Mouse (Mus musculus): Measurements from ENCODE around the gene Tsc22d1.
A peak's percentile ranks its signal among the peaks of the same experiment; 100 is the strongest.

Gene Tsc22d1

GRCm38 (mm10) chr14:76414862-76415780 is at the start of gene Tsc22d1:
Gene Tsc22d1, plus strand, starts transcription at chr14:76414961.
- peak; percentile 57 for DNase-seq

DNA sequence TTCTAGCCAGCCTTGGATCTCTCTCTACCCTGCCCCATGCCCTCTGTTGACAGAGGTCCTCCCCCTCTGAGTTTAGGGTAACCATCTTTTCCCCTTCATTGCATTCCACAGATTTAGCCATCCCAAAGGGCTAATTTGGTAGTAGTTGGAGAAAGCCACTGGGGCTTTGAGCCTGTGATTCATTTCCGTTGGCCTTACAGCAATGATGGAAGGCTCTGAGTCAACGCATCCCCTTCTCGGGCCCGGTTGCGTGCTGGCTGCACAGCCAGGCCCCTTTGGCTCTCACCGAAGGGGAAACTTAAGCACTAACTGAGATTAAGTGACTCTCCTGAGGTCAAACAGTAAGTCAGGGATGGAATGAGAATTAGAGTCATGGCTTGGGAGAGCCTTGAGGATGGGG is 41.1 kb upstream of the Tsc22d1 start:
- no peak for DNase-seq

GRCm38 (mm10) chr14:76374601-76375000 is 40.2 kb upstream of the Tsc22d1 start:
- no peak for DNase-seq

- DNase-seq, result no peak
Observed at GRCm38 (mm10) chr14:76376561-76376960, 38.2 kb upstream of the Tsc22d1 start.

- no peak for DNase-seq
Observed at GRCm38 (mm10) chr14:76379411-76379810, 35.4 kb upstream of the Tsc22d1 start.

DNA sequence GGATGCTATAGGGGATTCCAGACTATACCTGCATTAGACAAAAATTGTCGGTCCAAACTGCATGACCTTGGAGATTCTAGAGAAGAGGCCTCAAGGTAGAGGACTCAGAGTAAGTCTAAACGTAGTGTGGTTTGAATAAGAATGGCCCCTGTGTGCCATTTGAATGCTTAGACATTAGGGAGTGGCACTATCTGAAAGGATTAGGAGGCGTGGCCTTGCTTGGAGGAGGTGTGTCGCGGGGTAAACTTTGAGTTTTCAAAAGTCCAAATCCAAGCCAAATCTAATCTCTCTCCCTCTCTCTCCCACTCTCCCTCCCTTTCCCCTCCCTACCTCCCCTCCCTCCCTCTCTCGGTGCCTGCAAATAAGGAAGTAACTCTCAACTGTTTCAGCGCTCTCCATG is 26.7 kb upstream of the Tsc22d1 start:
- DNase-seq, result no peak

DNA sequence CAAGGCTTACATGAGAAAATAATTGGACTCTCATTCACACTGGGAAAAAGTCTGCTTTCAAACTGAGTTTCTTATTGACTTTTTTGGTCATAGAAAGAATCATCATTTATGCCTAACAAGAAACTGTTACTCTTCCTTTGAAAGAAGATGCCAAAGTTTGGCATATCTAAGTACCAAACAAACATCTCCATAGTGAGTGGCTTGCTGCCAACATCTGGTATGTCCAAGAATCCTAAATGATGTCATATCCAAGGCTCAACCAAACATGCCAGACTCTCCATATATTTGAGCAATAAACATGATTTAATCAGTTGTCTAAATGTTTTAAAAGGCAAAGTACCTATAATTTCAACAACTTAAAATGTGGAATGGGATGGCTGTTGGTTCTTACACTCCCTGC is 16.5 kb upstream of the Tsc22d1 start:
- DNase-seq, result no peak

DNA sequence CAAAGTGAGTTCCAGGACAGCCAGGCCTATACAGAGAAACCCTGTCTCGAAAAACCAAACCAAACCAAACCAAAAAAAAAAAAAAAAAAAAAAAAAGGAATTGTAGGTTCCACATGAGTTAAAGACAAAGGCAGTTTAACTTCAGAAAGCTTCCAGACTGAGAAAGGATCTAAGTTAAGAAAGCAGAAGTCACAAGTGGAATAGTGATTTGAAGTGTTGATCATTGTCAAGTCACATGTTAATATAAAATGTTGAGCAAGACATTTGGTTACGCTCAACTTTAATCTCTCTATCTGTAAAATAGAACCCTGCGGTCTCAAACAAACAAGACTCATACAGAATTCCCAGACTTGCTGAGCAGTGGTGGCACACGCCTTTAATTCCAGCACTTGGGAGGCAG is 12.2 kb upstream of the Tsc22d1 start:
- no peak for DNase-seq

- DNase-seq, result no peak
Observed at GRCm38 (mm10) chr14:76409111-76409510, 5.7 kb upstream of the Tsc22d1 start.

DNA sequence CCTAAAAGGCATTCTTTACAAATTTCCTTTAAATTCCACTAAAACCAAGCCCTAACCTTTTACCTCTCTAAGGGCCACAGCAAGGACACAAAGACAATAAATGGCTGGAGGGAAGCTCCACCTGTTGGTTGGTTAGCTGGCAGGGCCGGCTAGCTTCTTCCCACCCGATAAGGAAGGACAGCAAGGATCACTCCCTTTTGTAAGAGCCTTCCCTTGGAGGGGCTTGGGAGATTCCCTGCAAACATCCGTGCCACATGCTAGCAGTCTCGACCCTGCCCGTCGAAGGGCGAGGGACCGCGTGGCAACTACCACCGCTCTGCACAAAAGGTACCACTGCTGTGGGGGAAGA is 1.0 kb upstream of the Tsc22d1 start:
- DNase-seq, result no peak

- peak; percentile 99 for DNase-seq
Observed at GRCm38 (mm10) chr14:76414122-76414861, 469 bp upstream of the Tsc22d1 start.

DNA sequence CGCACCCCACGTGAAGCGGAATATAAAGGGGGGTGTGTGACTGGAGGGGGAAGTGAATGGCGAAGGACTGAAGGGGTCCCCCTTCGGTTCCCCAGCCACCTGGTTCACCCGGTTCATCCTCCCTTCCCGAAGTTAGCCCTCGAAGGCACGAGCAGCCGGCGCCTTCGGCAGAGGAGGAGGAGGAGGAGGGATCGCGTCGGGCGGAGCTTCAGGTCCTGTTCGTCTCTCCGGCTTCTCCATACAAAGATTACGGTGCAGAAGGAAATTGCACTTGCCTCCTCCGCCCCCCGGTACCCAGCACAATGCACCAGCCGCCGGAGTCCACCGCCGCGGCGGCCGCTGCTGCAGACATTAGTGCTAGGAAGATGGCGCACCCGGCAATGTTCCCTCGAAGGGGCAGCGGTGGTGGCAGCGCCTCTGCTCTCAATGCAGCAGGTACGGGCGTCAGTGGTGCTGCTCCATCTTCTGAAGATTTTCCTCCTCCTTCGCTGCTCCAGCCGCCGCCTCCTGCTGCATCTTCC is 1.1 kb downstream of the Tsc22d1 start:
- peak; percentile 60 for DNase-seq

- DNase-seq, result no peak
Observed at GRCm38 (mm10) chr14:76416366-76417040, 1.7 kb downstream of the Tsc22d1 start.

- no peak for DNase-seq
Observed at GRCm38 (mm10) chr14:76417346-76417745, 2.6 kb downstream of the Tsc22d1 start.

- peak; percentile 29 for DNase-seq
Observed at GRCm38 (mm10) chr14:76420726-76421125, 6.0 kb downstream of the Tsc22d1 start.

GRCm38 (mm10) chr14:76421162-76421561 is 6.4 kb downstream of the Tsc22d1 start:
- no peak for DNase-seq

- DNase-seq, result no peak
Observed at GRCm38 (mm10) chr14:76425422-76425821, 10.7 kb downstream of the Tsc22d1 start.

GRCm38 (mm10) chr14:76425986-76426530 is 11.3 kb downstream of the Tsc22d1 start:
- DNase-seq, result no peak

GRCm38 (mm10) chr14:76428855-76429254 is 14.1 kb downstream of the Tsc22d1 start:
- DNase-seq, result no peak

GRCm38 (mm10) chr14:76431918-76432317 is 17.2 kb downstream of the Tsc22d1 start:
- no peak for DNase-seq

GRCm38 (mm10) chr14:76432369-76432768 is 17.6 kb downstream of the Tsc22d1 start:
- DNase-seq, result no peak

DNA sequence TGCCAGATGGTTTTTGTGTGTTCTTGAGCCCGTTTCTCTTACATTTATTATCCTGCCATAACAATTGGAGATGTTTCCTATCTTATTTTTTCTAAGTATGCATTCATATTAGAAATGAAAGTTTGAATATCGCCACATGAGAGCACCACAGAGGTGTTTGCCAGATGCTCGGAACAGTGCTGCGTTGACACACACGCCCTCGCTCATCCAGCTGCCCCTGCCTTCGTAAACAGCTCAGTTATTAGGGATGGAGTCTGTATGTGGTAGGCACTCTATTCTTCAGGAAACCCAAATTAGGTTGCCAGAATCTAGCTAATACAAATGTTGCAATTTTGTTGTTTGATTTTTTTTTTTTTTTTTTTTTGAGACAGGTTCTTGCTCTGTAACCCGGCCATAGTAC is 18.1 kb downstream of the Tsc22d1 start:
- no peak for DNase-seq

DNA sequence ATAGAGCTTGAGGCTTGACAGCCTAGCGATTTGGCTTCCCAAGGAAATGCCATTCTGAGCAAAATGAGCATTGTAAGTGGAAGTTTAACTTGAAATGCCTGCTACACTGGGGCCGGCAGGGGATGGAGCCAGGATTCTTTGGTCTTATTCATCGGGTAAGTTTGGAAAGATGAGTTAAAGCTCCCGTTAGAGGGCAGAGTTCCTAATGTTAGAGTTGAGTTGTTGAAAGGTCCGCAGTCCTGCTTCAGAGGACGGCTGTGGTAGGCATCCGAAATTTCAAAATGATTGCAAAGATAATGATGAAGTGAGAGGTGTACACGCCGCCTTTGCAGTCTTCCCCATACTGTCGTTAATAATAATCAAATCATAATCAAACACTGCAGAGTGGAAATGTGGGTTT is 27.4 kb downstream of the Tsc22d1 start:
- DNase-seq, result no peak
